Mouse (Mus musculus) layer of hippocampus, postnatal 25 days (tissue): ENCODE measurements around the gene Wbp11. TPM values are rescaled to one million over a fixed set of nuclear protein-coding genes. Genes with fewer than 3 reads are reported as not detected.

ENCODE experiments used
- DNase-seq, 2 experiments: peaks; one replicate each; pipeline ENCODE4 v3.0.0; 2022; ENCODE audit warnings: mixed read lengths in 2 of 2, low spot score in 1 of 2; ENCODE audit errors: extremely low spot score in 1 of 2
- total RNA-seq, 2 experiments: library from RNA; stranded (reverse); gene quantifications; 2 replicates each; pipeline ENCODE4 v1.2.3; 2021

Wbp11 gene
- 100 to 1,000 TPM; 138 to 141 TPM for total RNA-seq

GRCm38 (mm10) chr6:136827881-136828561 is at the start of gene Wbp11:
Wbp11 (minus strand) TSS chr6:136828233.
- DNase-seq = peak; percentile 87 to 90

GRCm38 (mm10) chr6:136875670-136876069 is 47.6 kb upstream of the Wbp11 start, which contains the start of gene Mgp:
Mgp (minus strand) TSS chr6:136875823.
- no peak for DNase-seq

GRCm38 (mm10) chr6:136874599-136874998 is 46.6 kb upstream of the Wbp11 start:
- no peak for DNase-seq

GRCm38 (mm10) chr6:136868921-136869320 is 40.9 kb upstream of the Wbp11 start:
- DNase-seq = no peak

GRCm38 (mm10) chr6:136866150-136866549 is 38.1 kb upstream of the Wbp11 start:
- no peak for DNase-seq

GRCm38 (mm10) chr6:136865360-136865759 is 37.3 kb upstream of the Wbp11 start:
- no peak for DNase-seq

GRCm38 (mm10) chr6:136861020-136861419 is 33.0 kb upstream of the Wbp11 start:
- DNase-seq = no peak

- DNase-seq = no peak
These were observed 30.4 kb upstream of the Wbp11 start for GRCm38 (mm10) chr6:136858420-136858819.

- no peak for DNase-seq
These were observed 29.8 kb upstream of the Wbp11 start for GRCm38 (mm10) chr6:136857873-136858260.

GRCm38 (mm10) chr6:136857186-136857872 is 29.3 kb upstream of the Wbp11 start, which contains the start of gene Art4:
Art4 (minus strand) TSS chr6:136857733.
- no peak for DNase-seq

GRCm38 (mm10) chr6:136856071-136856636 is 28.1 kb upstream of the Wbp11 start:
- no peak for DNase-seq

GRCm38 (mm10) chr6:136855183-136855582 is 27.1 kb upstream of the Wbp11 start:
- DNase-seq = no peak

- no peak for DNase-seq
These were observed 26.3 kb upstream of the Wbp11 start for GRCm38 (mm10) chr6:136854361-136854781.

GRCm38 (mm10) chr6:136852762-136853161 is 24.7 kb upstream of the Wbp11 start:
- no peak for DNase-seq

- no peak for DNase-seq
These were observed 24.3 kb upstream of the Wbp11 start for GRCm38 (mm10) chr6:136852348-136852747.

GRCm38 (mm10) chr6:136850267-136850666 is 22.2 kb upstream of the Wbp11 start:
- DNase-seq = no peak

GRCm38 (mm10) chr6:136848971-136849370 is 20.9 kb upstream of the Wbp11 start:
- DNase-seq = no peak

GRCm38 (mm10) chr6:136848399-136848798 is 20.4 kb upstream of the Wbp11 start:
- no peak for DNase-seq

- DNase-seq = peak in 1 of 2 experiments; percentile 65
These were observed 19.8 kb upstream of the Wbp11 start for GRCm38 (mm10) chr6:136847790-136848189.

- no peak for DNase-seq
These were observed 19.2 kb upstream of the Wbp11 start for GRCm38 (mm10) chr6:136847267-136847666.

GRCm38 (mm10) chr6:136845706-136846480 is 17.9 kb upstream of the Wbp11 start:
- DNase-seq = no peak
